Mouse (Mus musculus) ovary, adult 18-20 months (tissue): ENCODE results near the gene Dnah6.

Source experiments
- DNase-seq: peaks from one replicate; pipeline ENCODE4 v3.0.0; 2022; ENCODE audit warnings: low spot score, mixed read lengths

Gene Dnah6

GRCm38 (mm10) chr6:73221189-73221957, at the start of gene Dnah6:
TSS of gene Dnah6 (minus strand) at chr6:73221651.
- peak; percentile 91 for DNase-seq

DNA sequence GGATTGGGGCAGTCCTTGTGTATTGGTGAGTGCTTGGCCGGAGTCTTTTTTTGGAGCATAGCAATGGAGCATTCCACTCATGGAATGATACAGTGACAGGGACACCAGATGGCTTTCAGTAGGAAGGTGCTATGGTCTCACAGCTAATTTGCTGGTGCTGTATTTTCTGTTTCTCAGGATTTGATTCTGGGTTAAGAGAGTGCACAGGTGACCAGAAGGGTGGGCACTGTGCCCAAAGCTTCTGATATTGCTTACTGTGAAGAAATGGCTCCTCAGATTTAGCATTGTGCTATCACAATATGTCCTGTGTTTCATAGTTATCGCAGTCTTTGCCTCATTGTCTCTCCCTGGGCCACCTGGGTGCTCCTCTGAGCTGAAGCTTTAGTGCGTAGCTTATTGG, 47.9 kb upstream of the Dnah6 start:
- DNase-seq = no peak

DNA sequence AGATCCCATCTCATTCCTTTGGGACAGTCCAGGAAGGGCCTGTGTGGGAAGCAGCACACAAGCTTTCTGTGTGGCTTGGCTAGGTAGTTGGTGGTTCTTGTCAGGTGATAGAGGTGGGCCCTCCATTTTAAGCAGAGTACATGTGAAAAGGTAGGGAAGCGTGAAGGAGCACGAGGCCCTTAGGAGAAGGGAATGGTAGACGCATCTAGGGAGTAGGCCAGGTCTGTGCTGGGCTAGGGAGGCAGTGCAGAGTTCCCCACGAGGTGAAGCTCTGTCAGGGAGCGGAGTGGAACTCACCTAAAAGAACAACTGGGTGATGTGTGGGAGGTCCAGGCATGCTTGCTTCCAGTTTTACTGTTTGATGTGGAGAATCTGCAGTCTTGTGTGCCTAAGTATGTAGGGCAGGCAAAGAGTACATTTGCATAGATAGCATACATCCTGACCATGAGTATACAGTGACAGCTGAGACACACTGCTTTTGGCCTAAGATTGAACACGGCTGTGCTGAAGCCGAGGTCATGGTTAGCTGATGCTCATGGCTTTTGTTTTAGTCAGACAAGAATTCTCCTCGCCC, 46.4 kb upstream of the Dnah6 start:
- DNase-seq = no peak

DNA sequence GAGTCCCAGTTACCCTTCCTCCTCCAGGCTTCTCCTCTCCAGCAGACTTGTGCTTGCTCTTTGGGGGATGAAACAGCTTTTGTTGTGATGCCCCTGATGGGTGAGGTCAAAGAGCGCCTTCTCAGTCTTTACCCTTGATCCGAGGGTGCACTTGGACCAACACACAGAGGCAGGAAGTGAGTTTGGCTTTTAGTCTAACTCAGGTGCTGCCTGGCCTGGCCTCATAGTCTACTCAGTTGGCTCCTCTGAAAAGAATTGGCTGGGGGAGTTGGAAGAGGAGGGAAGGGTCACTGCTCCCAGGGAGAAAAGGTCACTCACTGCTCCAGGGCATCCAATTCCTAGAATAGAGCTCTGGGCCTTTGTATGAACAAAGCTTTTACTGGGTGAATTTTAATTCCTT, 43.4 kb upstream of the Dnah6 start:
- DNase-seq = no peak

DNA sequence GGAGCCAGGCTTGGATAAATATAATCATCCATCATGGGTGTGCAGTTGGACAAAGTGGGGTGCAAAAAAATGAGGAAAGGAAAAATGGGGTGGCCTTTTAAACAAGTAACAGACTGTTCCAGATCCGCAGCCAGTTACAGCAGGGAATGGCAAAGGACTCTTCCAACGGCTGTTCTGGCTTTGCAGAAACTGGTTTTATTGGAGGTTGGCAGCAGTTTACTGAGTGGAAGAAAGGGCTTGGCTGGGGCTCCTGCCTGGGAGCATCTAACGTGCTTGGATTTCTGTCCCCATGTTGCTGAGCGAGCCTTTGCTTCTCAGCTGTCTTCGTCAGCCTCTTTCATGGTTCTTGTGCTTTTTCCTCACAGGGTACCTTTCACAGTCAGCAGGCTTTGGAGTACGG, 38.7 kb upstream of the Dnah6 start:
- no peak for DNase-seq

GRCm38 (mm10) chr6:73257068-73257467, 35.6 kb upstream of the Dnah6 start:
- no peak for DNase-seq

DNA sequence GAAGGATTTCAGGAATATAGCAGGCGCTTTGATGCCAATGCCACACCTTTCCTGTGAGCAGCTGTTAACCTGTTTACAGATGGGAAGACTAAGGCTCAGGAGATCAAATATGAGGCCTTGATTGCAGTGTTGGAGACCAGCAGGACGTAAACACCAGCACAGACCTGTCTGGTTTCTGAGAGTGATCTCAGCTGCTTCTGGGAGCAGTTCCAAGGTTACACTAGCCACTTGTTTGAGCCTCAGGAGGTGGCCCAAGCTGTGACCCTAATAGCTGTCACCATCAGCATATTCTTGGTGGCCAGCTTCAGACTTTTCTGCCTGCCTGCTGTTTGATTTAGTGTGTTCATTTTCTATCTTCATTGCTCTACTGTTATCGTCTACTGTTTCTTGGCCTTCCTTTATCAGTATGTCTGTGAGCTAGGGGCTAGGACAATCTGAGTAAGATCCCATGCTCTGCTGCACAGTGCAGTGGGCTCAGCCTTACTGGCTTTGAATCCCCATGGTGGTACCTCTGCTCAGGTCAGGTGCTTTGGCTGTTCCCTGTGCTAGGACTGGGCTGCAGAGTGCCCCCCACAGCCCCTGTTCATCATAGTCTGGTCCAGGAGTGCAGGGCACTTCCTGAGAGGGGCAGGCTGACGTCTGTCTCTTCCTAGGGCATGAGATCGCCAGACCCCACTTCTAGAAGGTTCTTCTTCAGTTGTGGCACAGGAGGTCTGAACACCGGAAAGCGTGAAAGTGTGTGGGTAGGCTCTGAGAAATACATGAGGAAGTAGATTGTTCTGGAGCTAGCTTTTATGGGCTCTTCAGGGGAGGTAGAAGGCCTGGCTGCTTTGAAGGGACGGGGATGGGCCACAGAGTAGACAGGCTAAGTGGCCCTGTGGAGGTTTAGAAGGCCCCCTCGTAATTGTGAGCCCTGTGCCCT, 33.1 kb upstream of the Dnah6 start:
- DNase-seq = no peak

GRCm38 (mm10) chr6:73253584-73253983, 32.1 kb upstream of the Dnah6 start:
- no peak for DNase-seq

DNA sequence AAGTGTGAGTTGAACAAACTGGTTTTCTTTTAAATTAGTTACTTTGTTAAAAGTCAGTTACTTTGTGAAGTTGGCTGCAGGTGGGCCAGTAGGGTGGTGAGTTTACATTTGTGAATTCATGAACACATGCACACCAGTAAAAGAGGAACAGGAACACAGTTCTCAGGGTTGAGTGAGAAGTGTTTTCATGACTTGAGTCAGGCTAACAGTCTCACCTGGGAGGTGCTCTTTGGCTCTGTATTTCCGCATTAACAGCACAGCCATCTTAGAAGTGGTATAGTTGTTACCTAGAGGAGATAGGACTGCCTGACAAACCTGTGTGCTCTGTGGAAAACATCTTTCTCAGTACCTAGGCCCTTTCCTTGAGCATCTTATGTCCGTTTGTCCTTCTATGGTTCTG, 31.6 kb upstream of the Dnah6 start:
- no peak for DNase-seq

GRCm38 (mm10) chr6:73252396-73252795, 30.9 kb upstream of the Dnah6 start:
- no peak for DNase-seq

DNA sequence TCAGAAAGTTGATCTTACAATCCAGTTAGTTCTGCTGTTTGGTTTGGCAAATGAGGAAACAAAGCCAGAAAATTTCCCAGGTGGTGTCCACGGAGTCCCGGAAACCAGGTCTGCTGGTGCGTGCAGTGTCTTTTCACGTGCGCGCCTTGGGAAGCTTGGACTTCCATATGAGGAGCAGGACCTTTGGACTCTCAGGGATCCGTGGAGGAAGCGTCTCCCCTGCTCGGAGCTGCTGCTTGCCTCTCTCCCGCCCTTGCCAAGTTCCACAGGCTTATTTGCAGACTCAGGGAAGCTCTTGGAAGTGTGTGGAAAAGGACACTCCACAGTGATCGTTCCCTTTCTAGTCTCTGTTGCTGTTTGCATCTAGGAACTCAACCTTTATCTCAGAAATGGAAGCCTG, 29.9 kb upstream of the Dnah6 start:
- DNase-seq = no peak

GRCm38 (mm10) chr6:73249851-73250250, 28.4 kb upstream of the Dnah6 start:
- no peak for DNase-seq

DNA sequence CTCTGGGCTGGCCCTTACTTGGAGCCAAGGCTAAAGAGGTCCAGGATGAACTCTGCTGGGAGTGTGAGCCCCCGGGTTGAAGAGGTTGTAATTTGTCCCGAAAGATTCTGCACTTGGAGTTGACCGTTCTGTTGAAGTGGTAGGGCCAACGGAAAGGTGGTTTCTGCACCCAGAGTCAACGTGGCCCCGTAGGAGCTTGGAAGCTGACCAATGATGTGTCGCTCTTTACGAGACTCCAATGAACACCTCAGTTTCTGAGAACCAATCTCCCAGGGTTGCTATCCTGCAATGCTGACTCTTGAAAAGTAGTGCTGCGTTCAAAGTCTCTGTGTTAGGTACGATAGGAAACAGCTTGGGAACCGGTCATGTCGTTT, 27.6 kb upstream of the Dnah6 start:
- no peak for DNase-seq

DNA sequence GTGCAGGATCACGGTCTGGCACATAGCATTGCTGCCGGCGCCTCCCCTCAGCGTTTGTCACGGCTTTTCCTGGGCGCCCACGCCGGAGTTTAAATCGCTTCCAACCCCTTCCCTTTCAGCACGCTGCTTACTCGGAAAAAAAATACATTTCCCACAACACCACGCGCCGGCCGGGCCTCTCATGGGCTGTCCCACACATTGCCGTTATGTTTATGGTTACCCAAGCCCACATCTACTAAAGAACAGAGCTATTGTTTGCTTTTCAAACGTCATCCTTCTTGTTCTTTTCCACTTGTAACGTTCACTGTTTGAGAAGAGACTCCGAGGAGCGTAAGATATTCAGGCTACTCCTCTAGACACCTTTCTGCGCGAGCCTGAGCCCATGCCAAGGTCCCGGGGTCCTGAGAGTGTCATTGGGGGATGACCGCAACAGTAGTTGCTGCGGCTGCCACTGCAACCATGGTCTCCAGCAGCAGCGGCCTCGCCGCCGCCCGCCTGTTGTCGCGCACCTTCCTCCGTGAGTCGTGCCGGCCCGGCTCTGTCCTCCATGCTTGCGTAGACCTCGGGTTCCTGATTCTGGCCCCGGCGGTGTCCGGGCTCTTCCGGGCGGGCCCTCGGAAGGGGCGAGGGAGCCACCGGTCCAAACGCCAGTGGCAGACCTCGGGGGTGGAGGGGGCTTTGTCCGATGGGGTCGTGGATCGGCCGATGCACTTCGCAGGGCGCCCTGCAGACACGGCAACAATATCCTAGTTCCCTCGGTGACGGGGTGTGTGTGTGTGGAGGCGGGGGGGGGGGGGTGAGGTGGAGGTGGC, 27.0 kb upstream of the Dnah6 start, which contains the start of gene Suclg1:
TSS of gene Suclg1 (plus strand) at position 146 of the 812 bp plus-strand sequence.
- DNase-seq = peak; percentile 77

- DNase-seq = no peak
These were observed 26.0 kb upstream of the Dnah6 start for GRCm38 (mm10) chr6:73247452-73247851.

GRCm38 (mm10) chr6:73246821-73247220, 25.4 kb upstream of the Dnah6 start:
- no peak for DNase-seq

- DNase-seq = no peak
These were observed 14.2 kb upstream of the Dnah6 start for GRCm38 (mm10) chr6:73235650-73236049.

GRCm38 (mm10) chr6:73234302-73234900, 12.9 kb upstream of the Dnah6 start:
- DNase-seq = no peak

- DNase-seq = no peak
These were observed 11.8 kb upstream of the Dnah6 start for GRCm38 (mm10) chr6:73233202-73233726.

DNA sequence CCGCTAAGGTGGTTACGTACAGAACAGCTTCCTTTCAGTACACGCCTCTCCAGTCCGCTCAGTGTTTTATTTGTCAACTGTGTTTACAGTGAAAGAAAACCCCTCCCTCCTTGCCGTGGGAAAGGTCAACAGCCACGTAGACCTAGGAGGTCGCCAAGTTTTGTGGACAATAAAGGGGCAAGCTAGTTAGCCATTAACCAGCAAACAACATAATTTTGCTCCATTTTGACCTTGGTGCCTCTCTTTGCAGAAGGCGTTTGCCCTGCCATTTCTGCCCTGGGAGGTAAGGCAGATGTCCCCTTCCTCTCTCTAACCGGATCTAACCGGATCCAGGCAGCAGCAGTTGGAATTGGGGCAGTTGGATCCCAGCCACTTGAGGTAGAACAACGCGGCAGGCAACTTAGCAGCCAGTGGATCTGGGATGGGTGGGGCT, 10.7 kb upstream of the Dnah6 start:
- no peak for DNase-seq

GRCm38 (mm10) chr6:73228881-73229280, 7.4 kb upstream of the Dnah6 start:
- DNase-seq = no peak
